Mouse (Mus musculus) testis, adult 2 months (tissue): ENCODE results near the gene Tnk2. TPM values are rescaled to one million over a fixed set of nuclear protein-coding genes. Genes with fewer than 3 reads are reported as not detected.

Experiments
- H3K27ac ChIP-seq: fragments of 200-500 bp; 2 replicates; pipeline ENCODE4 v1.5.1; 2012; ENCODE audit warnings: low read depth, low read length; ENCODE audit not compliant: control insufficient read depth, insufficient read depth
- H3K27me3 ChIP-seq: fragments of 200-500 bp; 2 replicates; pipeline ENCODE4 v1.6.1; 2012; ENCODE audit warnings: mild to moderate bottlenecking, low read length, moderate library complexity; ENCODE audit not compliant: control insufficient read depth, insufficient read depth
- H3K36me3 ChIP-seq: fragments of 200-500 bp; 2 replicates; pipeline ENCODE4 v1.6.1; 2012; ENCODE audit warnings: mild to moderate bottlenecking, low read length; ENCODE audit not compliant: control insufficient read depth, insufficient read depth
- H3K4me1 ChIP-seq: fragments of 200-500 bp; 2 replicates; pipeline ENCODE4 v1.6.1; 2012; ENCODE audit warnings: low read length; ENCODE audit not compliant: control insufficient read depth, insufficient read depth
- H3K4me3 ChIP-seq: fragments of 200-500 bp; 2 replicates; pipeline ENCODE4 v1.5.1; 2012; ENCODE audit warnings: low read depth, mild to moderate bottlenecking, low read length, moderate library complexity, mixed read lengths; ENCODE audit not compliant: control insufficient read depth
- CTCF ChIP-seq: fragments of 200-500 bp; IDR thresholded peaks from 2 replicates; pipeline ENCODE4 v1.5.1; 2012; ENCODE audit warnings: low read depth, mild to moderate bottlenecking, inconsistent platforms, low read length, moderate library complexity; ENCODE audit not compliant: control insufficient read depth, insufficient read depth, insufficient replicate concordance
- POLR2A ChIP-seq: fragments of 200-500 bp; IDR thresholded peaks from 2 replicates; pipeline ENCODE4 v1.6.1; 2012; ENCODE audit warnings: low read depth, mild to moderate bottlenecking, inconsistent platforms, low read length, moderate library complexity; ENCODE audit not compliant: control insufficient read depth
- polyA plus RNA-seq: library from polyadenylated mRNA; depleted of rRNA; stranded (reverse); fragments of >200 nt; gene quantifications from 2 replicates; pipeline ENCODE4 v1.2.3, GENCODE M21; 2012

Tnk2 gene
- polyA plus RNA-seq, 1 experiment, result 21.4 TPM

GRCm38 (mm10) chr16:32672250-32672649, 28.6 kb downstream of the Tnk2 start:
- H3K4me1 ChIP-seq, result peaks cover under 1% of the 10 kb centered on the region
- no peaks in the 10 kb centered on the region for H3K36me3 ChIP-seq
- TF ChIP-seq CTCF (no peak), POLR2A (no peak)
- no peak overlapping the region for H3K27ac ChIP-seq
- H3K4me3 ChIP-seq, result no peak overlapping the region
- H3K27me3 ChIP-seq, result no peaks in the 10 kb centered on the region

DNA sequence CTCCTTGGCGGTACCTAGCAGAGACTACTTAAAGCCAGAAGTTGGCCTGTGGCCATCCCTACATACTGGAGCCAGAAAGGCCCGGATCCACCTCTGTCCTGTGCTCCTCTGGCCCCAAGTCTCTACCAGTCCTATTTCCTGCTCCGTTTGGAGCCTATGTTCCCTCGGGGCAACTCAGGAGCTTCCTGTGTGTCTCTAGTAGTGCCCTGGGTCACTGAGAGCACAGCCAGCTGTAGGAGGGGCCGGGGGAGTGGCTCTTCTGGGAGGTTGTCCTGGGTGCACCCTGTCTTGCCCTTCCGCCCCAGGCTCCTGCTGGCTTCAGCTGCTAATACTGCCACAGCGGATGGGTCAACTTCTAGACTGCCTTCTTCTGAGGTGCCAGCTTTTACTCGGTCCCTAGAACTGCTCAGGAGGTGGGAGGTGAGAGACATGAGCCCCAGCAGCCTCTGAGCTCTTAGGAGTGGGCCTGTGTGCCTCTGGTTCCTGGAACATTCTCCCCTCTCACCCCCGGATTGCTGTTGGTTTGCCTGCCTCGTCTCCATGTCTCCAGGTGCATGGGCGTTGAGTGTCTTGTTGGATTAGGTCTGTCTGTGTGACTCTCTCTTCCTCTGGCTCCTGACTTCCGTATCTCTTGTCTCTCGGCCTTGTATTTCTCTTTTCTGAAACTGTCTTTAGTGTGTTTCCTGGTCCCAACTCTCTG, 29.3 kb downstream of the Tnk2 start:
- no peak overlapping the region for H3K27ac ChIP-seq
- peaks cover 3% of the 10 kb centered on the region for H3K4me1 ChIP-seq
- no peaks in the 10 kb centered on the region for H3K36me3 ChIP-seq
- no peak overlapping the region for H3K4me3 ChIP-seq
- H3K27me3 ChIP-seq, result no peaks in the 10 kb centered on the region
- TF ChIP-seq CTCF, result no peak
- no peak for TF ChIP-seq POLR2A

DNA sequence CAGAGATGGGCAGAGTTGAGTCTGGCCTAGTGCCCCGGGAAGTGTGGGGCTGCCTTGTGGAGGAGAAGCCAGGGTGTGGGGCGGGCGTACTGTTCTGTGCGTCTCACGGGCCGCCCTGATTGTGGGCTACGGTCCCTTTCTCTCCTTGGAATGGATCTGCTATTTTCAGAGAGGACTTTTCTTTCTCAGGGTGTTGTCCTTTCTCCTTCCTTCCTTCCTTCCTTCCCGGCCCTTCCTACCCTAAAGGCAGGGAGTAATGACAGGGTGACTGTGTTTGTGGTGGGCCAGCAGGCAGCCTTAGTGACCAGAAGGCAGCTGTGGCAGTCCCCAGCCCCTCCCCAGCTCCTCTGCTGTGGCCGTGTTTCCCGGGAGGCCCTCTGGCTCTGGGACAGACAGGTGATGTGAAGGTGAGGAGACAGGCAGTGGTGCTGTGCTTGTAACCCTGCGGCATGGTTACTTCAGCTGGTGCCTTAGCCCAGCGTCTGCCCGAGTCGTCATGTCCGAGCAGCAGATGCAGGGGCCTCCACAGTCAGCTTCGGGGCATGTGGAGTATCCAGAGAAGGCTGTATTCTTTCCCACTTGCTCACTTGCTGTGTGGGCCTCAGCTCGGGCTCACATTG, 30.6 kb downstream of the Tnk2 start:
- TF ChIP-seq POLR2A (no peak), CTCF (no peak)
- Histone ChIP-seq H3K4me1 (peaks cover 5% of the 10 kb centered on the region), H3K27me3 (no peaks in the 10 kb centered on the region), H3K27ac (no peak overlapping the region), H3K4me3 (no peak overlapping the region), H3K36me3 (no peaks in the 10 kb centered on the region)

DNA sequence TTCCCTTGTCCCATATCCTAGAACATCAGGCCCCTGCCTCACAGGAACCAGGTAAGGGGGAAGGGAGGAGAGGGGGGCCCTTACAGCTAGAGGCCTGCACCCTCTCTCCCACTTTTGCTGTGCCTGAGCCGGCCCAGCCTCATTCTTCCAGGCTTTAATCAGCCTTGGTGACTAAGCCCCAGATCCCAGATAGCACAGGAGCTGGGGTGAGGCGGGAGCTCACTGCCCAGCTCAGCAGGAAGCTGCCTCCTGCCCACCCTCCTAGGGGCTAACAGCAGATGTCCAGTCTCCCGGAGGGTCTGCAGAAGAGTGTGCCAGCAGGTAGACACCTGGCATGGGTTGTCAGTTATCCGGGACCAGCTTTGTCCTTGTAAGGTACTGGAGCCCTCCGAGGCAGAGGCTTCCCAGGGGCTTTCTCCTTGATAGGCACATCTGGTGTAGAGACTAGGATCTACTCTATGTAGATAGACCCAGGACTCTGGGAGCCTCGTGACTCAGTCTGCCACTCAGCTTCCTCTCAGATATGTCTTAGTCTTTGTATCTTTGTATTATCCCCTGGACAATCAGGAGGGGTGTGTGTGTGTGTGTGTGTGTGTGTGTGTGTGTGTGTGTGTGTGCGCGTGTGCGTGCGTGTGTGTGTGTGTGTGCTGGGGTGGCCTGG, 33.5 kb downstream of the Tnk2 start:
- no peaks in the 10 kb centered on the region for H3K27me3 ChIP-seq
- H3K27ac ChIP-seq, result no peak overlapping the region
- TF ChIP-seq POLR2A, result no peak
- TF ChIP-seq CTCF, result no peak
- H3K4me1 ChIP-seq, result peaks cover 5% of the 10 kb centered on the region
- no peaks in the 10 kb centered on the region for H3K36me3 ChIP-seq
- no peak overlapping the region for H3K4me3 ChIP-seq

DNA sequence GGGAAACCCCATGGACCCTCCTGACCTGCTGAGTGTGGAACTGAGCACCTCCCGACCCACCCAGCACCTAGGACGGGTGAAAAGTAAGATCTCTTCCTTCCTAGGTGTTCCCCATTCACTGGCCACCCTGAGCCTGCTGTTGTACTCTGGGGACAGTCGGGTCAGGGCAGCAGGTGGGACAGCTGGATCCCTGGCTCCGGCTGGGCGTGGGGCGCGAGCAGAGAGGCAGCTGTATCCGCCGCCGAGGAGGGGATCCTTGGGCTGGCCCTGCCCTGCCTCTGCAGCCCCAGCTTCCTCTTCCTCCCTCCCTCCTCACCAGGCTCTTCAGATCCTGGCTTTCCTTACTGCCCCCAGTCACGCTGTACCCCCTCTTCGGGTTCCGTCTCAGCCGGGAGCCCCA, 34.2 kb downstream of the Tnk2 start:
- H3K36me3 ChIP-seq, result no peaks in the 10 kb centered on the region
- H3K27ac ChIP-seq, result no peak overlapping the region
- H3K27me3 ChIP-seq, result no peaks in the 10 kb centered on the region
- peaks cover 8% of the 10 kb centered on the region for H3K4me1 ChIP-seq
- H3K4me3 ChIP-seq, result no peak overlapping the region
- TF ChIP-seq CTCF (no peak), POLR2A (no peak)

GRCm38 (mm10) chr16:32678812-32679211, 35.1 kb downstream of the Tnk2 start:
- no peaks in the 10 kb centered on the region for H3K36me3 ChIP-seq
- no peak overlapping the region for H3K27ac ChIP-seq

GRCm38 (mm10) chr16:32679976-32680375, 36.3 kb downstream of the Tnk2 start:
- Histone ChIP-seq H3K36me3 (no peaks in the 10 kb centered on the region), H3K27me3 (no peaks in the 10 kb centered on the region), H3K27ac (no peak overlapping the region), H3K4me1 (peaks cover 8% of the 10 kb centered on the region), H3K4me3 (no peak overlapping the region)
- TF ChIP-seq POLR2A (no peak), CTCF (no peak)

More at GRCm38 (mm10) chr16:32678812-32679211, 35.1 kb downstream of the Tnk2 start:
- TF ChIP-seq CTCF (no peak), POLR2A (no peak)
- H3K4me1 ChIP-seq, result peaks cover 8% of the 10 kb centered on the region
- H3K4me3 ChIP-seq, result no peak overlapping the region
- H3K27me3 ChIP-seq, result no peaks in the 10 kb centered on the region
